Mouse (Mus musculus) gastrocnemius, adult 8-10 months (tissue): Measurements from ENCODE around the gene Emc3. TPM values are rescaled to one million over a fixed set of nuclear protein-coding genes. Genes with fewer than 3 reads are reported as not detected.

Experiments
- microRNA-seq: library from miRNA; unstranded; fragments of <30 nt; microRNA quantifications from one replicate; pipeline ENCODE4 v1.2.0, GENCODE M21; 2022
- total RNA-seq, 4 experiments: library from RNA; stranded (reverse); gene quantifications; 2 replicates each; pipeline ENCODE4 v1.2.4; 2022

The Emc3 gene
- total RNA-seq, 4 experiments from 2014 or later: 51.5 to 58.0 (median 55.0) TPM

Small RNAs within 50 kb of the gene (microRNA-seq; reads per million reads assigned to microRNA genes)
- not detected for gene Gm23365

Other genes starting within 250 kb of the Emc3 start
- gene Cpne9, start 249.3 kb downstream of the Emc3 start, total RNA-seq: not detected
- 10 to 100 TPM in 1 of 4 experiments, 1 to 10 TPM in 3; 8.0 to 11.1 (median 9.5) TPM for gene Brpf1, start 224.5 kb downstream of the Emc3 start, total RNA-seq
- 1 to 10 TPM; 4.3 to 7.6 (median 5.2) TPM for gene Ogg1, start 204.7 kb downstream of the Emc3 start, total RNA-seq
- gene Camk1, start 187.7 kb downstream of the Emc3 start, total RNA-seq: 10 to 100 TPM; 37.4 to 43.2 (median 40.5) TPM
- gene Tada3, start 153.8 kb downstream of the Emc3 start, total RNA-seq: 10 to 100 TPM; 11.6 to 17.1 (median 14.0) TPM
- gene Arpc4, start 153.5 kb downstream of the Emc3 start, total RNA-seq: 10 to 100 TPM; 50.8 to 57.8 (median 55.8) TPM
- gene Ttll3, start 142.4 kb downstream of the Emc3 start, total RNA-seq: under 1 TPM; 0.27 to 0.94 (median 0.83) TPM
- gene Rpusd3, start 112.3 kb downstream of the Emc3 start, total RNA-seq: 10 to 100 TPM in 1 of 4 experiments, 1 to 10 TPM in 3; 5.9 to 12.8 (median 6.8) TPM
- 10 to 100 TPM in 3 of 4 experiments, 1 to 10 TPM in 1; 3.8 to 35.8 (median 19.8) TPM for gene Cidec, start 95.9 kb downstream of the Emc3 start, total RNA-seq
- gene Jagn1, start 89.1 kb downstream of the Emc3 start, total RNA-seq: 10 to 100 TPM; 27.4 to 30.4 (median 29.1) TPM
- gene Il17re, start 73.2 kb downstream of the Emc3 start, total RNA-seq: under 1 TPM; 0.12 to 0.44 (median 0.28) TPM
- gene Il17rc, start 60.2 kb downstream of the Emc3 start, total RNA-seq: 1 to 10 TPM; 3.9 to 7.5 (median 4.7) TPM
- gene Creld1, start 48.4 kb downstream of the Emc3 start, total RNA-seq: 10 to 100 TPM; 46.7 to 56.2 (median 49.2) TPM
- not detected for gene Prrt3, start 29.7 kb downstream of the Emc3 start, total RNA-seq
- under 1 TPM in 3 of 4 experiments, not detected in 1; 0.07 to 0.24 (median 0.24) TPM for gene Fancd2, start within 50 bp of the Emc3 start, total RNA-seq
- gene Fancd2os, start 69.1 kb upstream of the Emc3 start, total RNA-seq: not detected
- 10 to 100 TPM; 37.5 to 44.8 (median 44.1) TPM for gene Brk1, start 73.1 kb upstream of the Emc3 start, total RNA-seq
- gene Vhl, start 92.3 kb upstream of the Emc3 start, total RNA-seq: 1 to 10 TPM; 5.3 to 7.3 (median 6.2) TPM
- 1 to 10 TPM; 3.3 to 7.4 (median 4.7) TPM for gene Irak2, start 106.8 kb upstream of the Emc3 start, total RNA-seq
- gene Tatdn2, start 165.4 kb upstream of the Emc3 start, total RNA-seq: 10 to 100 TPM; 41.0 to 65.6 (median 53.0) TPM
- gene Ghrl, start 188.2 kb upstream of the Emc3 start, total RNA-seq: not detected
- 10 to 100 TPM; 71.3 to 73.9 (median 71.7) TPM for gene Sec13, start 209.1 kb upstream of the Emc3 start, total RNA-seq